Mouse (Mus musculus) c-Kit-positive CD71-negative TER-119-negative erythroid progenitor cells, embryonic 14.5 days (primary cell): ENCODE measurements at regions not wholly inside any gene's neighbourhood (a gene's known extent, or its start where the extent isn't known, plus 50 kb on each side); places are given as distances from the start of the nearest gene placed in this dataset.

ENCODE experiments used
- DNase-seq: peaks from one replicate; pipeline ENCODE4 v3.0.0-alpha.2; 2013; ENCODE audit warnings: low read depth

DNA sequence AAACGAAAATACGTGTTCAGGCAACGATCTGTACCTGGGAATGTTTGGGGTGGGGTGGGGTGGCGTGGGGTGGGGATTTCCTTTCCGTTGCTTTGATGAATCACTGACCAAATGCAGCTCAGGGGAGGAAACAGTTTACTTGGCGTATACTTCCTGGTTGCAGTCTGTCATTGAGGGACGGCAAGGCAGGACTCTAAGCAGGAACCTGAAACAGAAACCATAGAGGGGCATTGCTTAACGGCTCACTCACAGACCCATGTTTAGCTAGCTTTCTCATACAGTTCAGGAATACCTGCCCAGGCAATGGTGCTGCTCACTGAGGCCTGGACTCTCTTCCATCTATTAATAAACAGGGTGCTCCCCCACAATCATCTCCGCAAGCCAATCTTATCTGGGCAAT lies 55.1 kb upstream of the Smox start:
- no peak for DNase-seq

- no peak for DNase-seq
Measured at GRCm38 (mm10) chr2:131430474-131430873, 60.8 kb upstream of the Smox start.

GRCm38 (mm10) chr2:131428089-131428488 lies 63.2 kb upstream of the Smox start:
- DNase-seq: no peak

DNA sequence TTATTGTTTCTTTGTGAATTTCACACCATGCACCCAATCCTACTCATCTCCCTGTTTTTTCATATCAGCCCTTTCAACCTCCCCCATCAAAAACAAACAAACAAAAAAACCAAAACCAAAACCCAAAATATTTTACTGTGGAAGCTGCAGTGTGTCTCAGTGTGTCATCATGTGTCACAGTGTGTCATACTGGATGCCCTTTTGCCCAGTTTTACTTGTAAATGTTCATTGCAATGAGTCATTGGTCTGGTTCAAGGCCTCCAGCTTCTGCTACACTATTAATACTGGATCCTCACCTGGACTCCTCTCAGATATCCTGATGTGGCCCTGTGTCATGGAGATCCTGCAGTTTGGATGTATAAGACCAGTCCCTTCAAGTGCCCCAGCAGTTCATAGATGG lies 64.4 kb upstream of the Smox start:
- no peak for DNase-seq

GRCm38 (mm10) chr2:131423616-131424320 lies 67.5 kb upstream of the Smox start:
- DNase-seq: peak; percentile 43

DNA sequence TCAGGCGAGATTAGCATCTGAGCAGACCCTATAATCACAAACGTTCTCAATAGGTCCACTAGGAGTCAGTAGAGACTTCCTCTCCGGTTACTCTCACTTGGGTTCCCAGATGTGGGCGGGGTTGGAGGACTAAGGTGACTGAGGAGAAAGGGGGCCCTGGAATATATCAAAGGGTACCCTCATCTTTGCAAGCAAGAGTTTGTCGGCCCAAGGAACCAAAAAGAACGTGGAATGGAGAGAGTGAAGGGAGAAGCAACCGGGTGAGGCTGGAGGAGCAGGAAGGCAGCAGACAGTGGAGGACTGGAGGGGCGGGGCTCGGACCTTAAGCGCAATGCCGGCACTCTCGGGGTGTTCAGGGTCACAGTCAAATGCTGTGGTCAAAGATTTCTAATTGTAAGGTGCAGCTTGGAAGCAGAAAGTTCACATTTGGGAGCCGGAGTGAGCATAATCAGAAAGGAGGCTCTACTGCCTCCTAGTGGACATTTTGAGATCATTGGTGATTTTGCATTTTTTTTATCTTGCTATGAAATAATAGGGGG lies 68.3 kb upstream of the Smox start:
- DNase-seq: peak; percentile 66

DNA sequence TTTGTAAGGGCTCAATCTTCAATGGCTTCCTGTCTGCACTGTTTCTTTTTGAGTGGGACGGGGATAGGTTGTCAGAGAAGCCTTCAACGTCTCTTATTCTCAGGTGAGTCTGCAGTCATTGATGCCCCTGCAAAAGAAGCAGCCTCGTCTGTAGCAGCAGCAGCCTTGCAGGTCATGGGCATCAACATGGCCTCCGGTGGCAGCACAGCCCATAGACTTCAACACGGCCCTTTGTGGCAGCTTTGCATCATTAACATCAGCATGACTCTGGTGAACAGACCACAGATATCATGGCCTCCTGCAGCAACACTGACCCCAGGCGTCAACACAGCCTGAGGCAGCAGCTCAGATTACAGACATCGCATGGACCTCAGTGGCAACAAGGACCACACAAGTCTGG lies 65.4 kb upstream of the Rnf24 start:
- DNase-seq: no peak

- no peak for DNase-seq
Measured at GRCm38 (mm10) chr2:131417472-131417871, 64.8 kb upstream of the Rnf24 start.

GRCm38 (mm10) chr2:131416482-131416881 lies 63.8 kb upstream of the Rnf24 start:
- DNase-seq: no peak

DNA sequence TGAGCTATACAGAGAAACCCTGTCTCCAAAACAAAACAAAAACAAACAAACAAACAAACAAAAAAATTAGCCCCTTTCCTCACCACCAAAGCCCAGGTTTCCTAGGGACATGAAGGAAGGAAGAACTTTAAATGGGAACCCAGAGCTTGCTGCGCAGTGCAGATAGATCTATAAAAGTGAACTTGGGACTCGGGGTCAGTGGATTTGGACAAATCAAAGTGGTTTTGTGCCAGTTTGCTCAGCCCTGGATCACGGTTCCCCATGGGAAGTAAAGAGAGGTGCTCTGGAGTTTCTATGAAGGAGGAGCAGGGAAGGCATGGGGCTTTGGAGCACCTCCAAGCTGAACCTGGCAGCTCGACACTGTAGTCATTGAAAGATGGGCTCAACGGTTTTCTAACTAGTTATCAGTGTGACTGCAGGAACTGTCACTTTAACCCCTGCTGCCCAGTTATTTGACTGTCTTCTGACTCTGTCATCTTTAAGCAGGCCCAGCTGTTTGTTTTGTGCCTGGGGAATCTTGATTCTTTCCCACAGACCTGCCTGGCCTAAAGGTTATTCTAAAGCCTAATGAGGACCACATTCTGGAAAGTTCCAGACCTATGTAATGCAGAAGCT lies 58.3 kb upstream of the Rnf24 start:
- no peak for DNase-seq

DNA sequence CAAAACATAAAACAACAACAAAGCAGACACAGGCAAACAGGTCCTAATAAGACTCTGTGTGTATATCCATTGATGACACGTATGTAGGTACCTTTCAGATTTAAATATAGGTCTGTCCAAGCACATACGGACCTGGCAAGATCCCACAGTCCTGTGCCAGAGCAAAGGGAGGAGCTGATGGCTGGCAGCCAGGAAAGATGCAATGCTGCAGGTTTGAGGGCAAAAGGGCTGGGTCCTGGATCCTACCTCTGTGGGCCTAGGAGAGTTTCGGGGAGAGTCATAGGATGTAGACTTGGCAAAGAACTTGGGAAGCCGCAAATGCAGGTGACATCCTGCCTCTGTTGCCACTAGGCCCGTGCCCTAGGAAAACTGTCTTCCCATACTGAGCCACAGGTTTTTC lies 54.6 kb upstream of the Rnf24 start:
- DNase-seq: no peak

GRCm38 (mm10) chr2:131404218-131404555 lies 51.5 kb upstream of the Rnf24 start:
- DNase-seq: no peak

DNA sequence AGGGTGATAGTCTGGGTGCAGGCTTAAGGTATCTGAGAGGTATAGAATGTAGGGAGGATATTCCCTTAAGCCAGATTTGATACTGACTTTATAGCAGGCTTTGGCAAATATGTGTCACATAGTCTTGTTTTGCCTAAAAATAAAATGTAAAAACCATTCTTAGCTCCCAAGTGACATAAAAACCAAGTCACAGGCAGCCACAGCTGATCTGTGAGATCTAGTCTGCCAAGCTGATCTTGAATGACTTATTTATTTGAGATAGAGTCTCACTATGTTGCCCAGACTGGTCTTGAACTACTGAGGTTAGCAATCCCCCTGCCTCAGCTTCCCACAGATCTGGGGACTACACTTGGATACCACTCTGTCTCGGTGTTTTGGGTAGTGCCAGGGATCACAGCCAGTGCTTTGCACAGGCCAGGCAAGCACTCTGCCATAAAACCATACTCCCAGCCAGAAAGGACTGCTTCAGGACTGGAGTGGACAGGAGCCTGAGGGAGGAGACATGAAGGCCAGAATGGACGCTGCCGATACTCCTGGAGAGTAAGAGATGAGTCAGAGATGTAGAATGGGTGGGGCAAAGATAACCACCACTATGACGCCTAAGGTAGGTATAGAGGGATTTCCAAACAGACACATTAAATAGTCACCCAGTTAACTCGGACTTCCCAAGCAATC lies 51.0 kb upstream of the Rnf24 start:
- DNase-seq: no peak
